In the genomic region with DNA sequence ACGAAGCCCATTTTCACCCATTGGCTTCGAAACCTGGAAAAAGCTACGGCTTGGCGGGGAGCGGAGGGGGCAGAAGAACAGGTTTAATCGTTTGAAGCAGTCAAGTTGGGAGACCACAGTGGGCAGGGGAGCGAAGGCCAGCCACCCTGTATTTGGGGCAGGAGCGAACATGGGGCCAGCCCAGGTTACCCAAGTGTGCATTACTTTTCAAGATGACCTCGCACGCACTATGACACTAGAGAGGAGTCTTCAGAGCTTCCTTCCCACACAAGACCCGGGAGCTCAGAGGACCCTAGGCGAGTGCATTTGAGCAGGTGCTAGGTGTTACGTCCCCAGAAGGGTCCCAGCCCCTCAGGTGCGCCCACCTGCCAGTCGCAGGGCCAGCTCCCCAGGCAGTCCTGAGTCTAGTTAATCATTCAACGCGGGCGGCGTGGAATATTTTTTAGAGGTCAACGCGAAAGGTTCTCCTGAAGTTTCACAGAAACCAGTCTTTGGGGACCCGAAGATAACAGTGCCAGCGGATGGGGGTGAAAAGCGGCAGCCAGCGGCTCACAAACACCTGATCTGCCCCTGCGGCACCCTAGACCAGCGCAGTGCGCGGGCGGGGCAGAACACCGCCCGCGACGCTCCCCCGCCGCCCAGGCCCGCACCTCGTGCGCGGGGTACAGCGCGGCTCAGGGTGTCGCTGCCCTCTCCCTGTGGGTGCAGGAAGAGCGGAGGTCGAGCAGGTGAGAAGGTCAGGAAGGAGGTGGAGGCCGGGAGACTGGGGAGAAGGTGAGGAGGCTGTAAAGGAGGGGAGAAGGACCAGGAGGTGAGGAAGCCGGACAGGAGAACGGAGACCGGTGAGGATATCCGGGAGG, we compare ENCODE assay signal across 8 mouse cellular contexts. TPM values are rescaled to one million over a fixed set of nuclear protein-coding genes. Genes with fewer than 3 reads are reported as not detected.
DNase-seq lines count a peak whose midpoint lies in the region; ATAC-seq and TF ChIP-seq lines count a peak whose summit lies in the region.

No protein-coding gene starts in this region.

- H3K4me1 ChIP-seq in hindbrain, embryonic 12.5 days: peaks cover 19% of the 10 kb centered on the region
- H3K4me1 ChIP-seq in limb, embryonic 14.5 days (ENCODE audit: control insufficient read depth, insufficient read depth, low read length): peaks cover 15% of the 10 kb centered on the region

- H3K27ac ChIP-seq in hindbrain, embryonic 12.5 days: no peak overlapping the region
- no peak overlapping the region for H3K27ac ChIP-seq in limb, embryonic 14.5 days (replicated peaks; ENCODE audit: low read depth, low read length)

- no peaks in the 10 kb centered on the region for H3K9me3 ChIP-seq in hindbrain, embryonic 12.5 days (replicated peaks)
- no peaks in the 10 kb centered on the region for H3K9me3 ChIP-seq in limb, embryonic 14.5 days (ENCODE audit: control insufficient read depth, low read length)

- ATAC-seq in hindbrain, embryonic 12.5 days (ENCODE audit: low FRiP score): peak; percentile 5
- no peak for ATAC-seq in limb, embryonic 14.5 days (ENCODE audit: low FRiP score, low read depth)

- H3K36me3 ChIP-seq in hindbrain, embryonic 12.5 days: no peaks in the 10 kb centered on the region
- no peaks in the 10 kb centered on the region for H3K36me3 ChIP-seq in limb, embryonic 14.5 days (ENCODE audit: control insufficient read depth, insufficient read depth, low read length)

- TF ChIP-seq POLR2A in limb, embryonic 14.5 days (IDR thresholded peaks at IDR 0.05; ENCODE audit: borderline replicate concordance, extremely low read depth, insufficient read depth, insufficient read length): no peak

- peaks cover 76% of the 10 kb centered on the region for H3K27me3 ChIP-seq in hindbrain, embryonic 12.5 days
- H3K27me3 ChIP-seq in limb, embryonic 14.5 days (ENCODE audit: control insufficient read depth, insufficient read depth, low read length): peaks cover 34% of the 10 kb centered on the region

- peak; percentile 10 for DNase-seq in ovary, postnatal 10 days (ENCODE audit: low spot score)
- no peak for DNase-seq in ovary, postnatal 36 days (ENCODE audit: low spot score)
- peak; percentile 17 for DNase-seq in embryo, embryonic 10 days (ENCODE audit: low spot score)
- DNase-seq in limb, embryonic 14.5 days (ENCODE audit: low spot score): no peak
- DNase-seq in naive thymus-derived CD4-positive, alpha-beta T cell, adult 2 months (ENCODE audit: low read depth): peak; percentile 68
- DNase-seq in yolk sac, embryonic 10.5 days (ENCODE audit: low spot score): peak; percentile 44
- DNase-seq in layer of hippocampus, postnatal 14 days (ENCODE audit: low spot score in 2 of 2): no peak

- H3K4me3 ChIP-seq in hindbrain, embryonic 12.5 days: peak overlapping the region; percentile 73
- peak overlapping the region; percentile 75 for H3K4me3 ChIP-seq in limb, embryonic 14.5 days (replicated peaks; ENCODE audit: low read length)

- H3K4me2 ChIP-seq in hindbrain, embryonic 12.5 days (replicated peaks): peak overlapping the region; percentile 99
- H3K4me2 ChIP-seq in limb, embryonic 14.5 days (replicated peaks; ENCODE audit: low read depth, low read length, severe bottlenecking): peak overlapping the region; percentile 95

- H3K9ac ChIP-seq in hindbrain, embryonic 12.5 days: peak overlapping the region; percentile 66
- H3K9ac ChIP-seq in limb, embryonic 14.5 days (ENCODE audit: low read depth, low read length, severe bottlenecking): peak overlapping the region; percentile 72

- WGBS in hindbrain, embryonic 12.5 days: 2% methylated on average over 50 of the region's 50 CpGs
- 3% methylated on average over 50 of the region's 50 CpGs for WGBS in limb, embryonic 14.5 days

RNA-seq across cellular contexts. Expression of gene B3gnt2, which starts 2.1 kb away (rescaled TPM):
- 3.4 and 4.7 TPM in 2 replicates for polyA plus RNA-seq in hindbrain, embryonic 12.5 days (2016; fragmentation: Nextera tagmentation; extraction: Ambion mirVana)
- 6.2 and 6.7 TPM in 2 replicates for polyA plus RNA-seq in limb, embryonic 14.5 days (2012; rRNA removed)
- 9.3 and 9.7 TPM in 2 replicates for polyA plus RNA-seq in limb, embryonic 14.5 days (2014; fragmentation: Nextera tagmentation; extraction: Ambion mirVana)
- total RNA-seq in layer of hippocampus, postnatal 14 days (2021): 10 to 100 TPM; 16.1 TPM

Comparison
In these comparisons a context has a peak if more than half of its experiments do, and no peak if none do; other contexts are left out.
1. DNase-seq: peak in ovary, postnatal 10 days (single experiment), embryo, embryonic 10 days (single experiment), naive thymus-derived CD4-positive, alpha-beta T cell, adult 2 months (single experiment) and yolk sac, embryonic 10.5 days (single experiment); none in ovary, postnatal 36 days (single experiment), limb, embryonic 14.5 days (single experiment) and layer of hippocampus, postnatal 14 days (0 of 2).